8 mouse cellular contexts compared by ENCODE assay signal in genomic region chr6:119918561-119919181, GRCm38 (mm10). TPM values are rescaled to one million over a fixed set of nuclear protein-coding genes. Genes with fewer than 3 reads are reported as not detected.
DNase-seq lines count a peak whose midpoint lies in the region.

No protein-coding gene starts in this region.

- no peaks in the 10 kb centered on the region for H3K27me3 ChIP-seq in midbrain, embryonic 10.5 days (ENCODE audit: low read depth, poor library complexity, severe bottlenecking)

- no peaks in the 10 kb centered on the region for H3K9me3 ChIP-seq in midbrain, embryonic 10.5 days (replicated peaks)

- peaks cover 93% of the 10 kb centered on the region for H3K36me3 ChIP-seq in midbrain, embryonic 10.5 days

- peak; percentile 27 for DNase-seq in layer of hippocampus, adult 11-12 months (ENCODE audit: low spot score)
- no peak for DNase-seq in layer of hippocampus, adult 18-20 months (ENCODE audit: low spot score in 2 of 2)
- DNase-seq in brain, adult 2 months (ENCODE audit: low read depth, low spot score) = peak; percentile 87
- DNase-seq in lung, postnatal 10 days = peak; percentile 13
- peak; percentile 9 for DNase-seq in telencephalon, adult 2 months (ENCODE audit: low read depth, low spot score)
- no peak for DNase-seq in yolk sac, embryonic 10.5 days (ENCODE audit: low spot score)
- no peak for DNase-seq in kidney, adult 11 months
- DNase-seq in midbrain, embryonic 10.5 days (ENCODE audit: low spot score) = no peak

- 88% methylated on average over 16 of the region's 16 CpGs for WGBS in midbrain, embryonic 10.5 days

- H3K4me3 ChIP-seq in midbrain, embryonic 10.5 days = no peak overlapping the region

- H3K27ac ChIP-seq in midbrain, embryonic 10.5 days (replicated peaks) = no peak overlapping the region

- no peaks in the 10 kb centered on the region for H3K4me1 ChIP-seq in midbrain, embryonic 10.5 days

RNA-seq across cellular contexts. Expression of gene Rad52, which starts 16.2 kb away (rescaled TPM):
- 10 to 100 TPM; 35.7 to 37.7 TPM for total RNA-seq in layer of hippocampus, adult 18-20 months (2021)
- 23.4 and 25.4 TPM in 2 replicates for polyA plus RNA-seq in midbrain, embryonic 10.5 days (2016; fragmentation: Nextera tagmentation; extraction: Ambion mirVana)

Comparison
In these comparisons a context has a peak if more than half of its experiments do, and no peak if none do; other contexts are left out.
1. DNase-seq: peak in layer of hippocampus, adult 11-12 months (single experiment), brain, adult 2 months (single experiment), lung, postnatal 10 days (single experiment) and telencephalon, adult 2 months (single experiment); none in layer of hippocampus, adult 18-20 months (0 of 2), yolk sac, embryonic 10.5 days (single experiment), kidney, adult 11 months (single experiment) and midbrain, embryonic 10.5 days (single experiment).